Mouse (Mus musculus) kidney, postnatal 25 days (tissue): ENCODE results near the gene Smok3a.
"Not testable (repeated sequence)": the region's sequence is repeated elsewhere in the genome, so short reads cannot be mapped to it uniquely, and the experiment has no call there.

ENCODE experiments used
- DNase-seq, 2 experiments: peaks; one replicate each; pipeline ENCODE4 v3.0.0; 2021; ENCODE audit warnings: mixed read lengths in 2 of 2

The Smok3a gene

DNA sequence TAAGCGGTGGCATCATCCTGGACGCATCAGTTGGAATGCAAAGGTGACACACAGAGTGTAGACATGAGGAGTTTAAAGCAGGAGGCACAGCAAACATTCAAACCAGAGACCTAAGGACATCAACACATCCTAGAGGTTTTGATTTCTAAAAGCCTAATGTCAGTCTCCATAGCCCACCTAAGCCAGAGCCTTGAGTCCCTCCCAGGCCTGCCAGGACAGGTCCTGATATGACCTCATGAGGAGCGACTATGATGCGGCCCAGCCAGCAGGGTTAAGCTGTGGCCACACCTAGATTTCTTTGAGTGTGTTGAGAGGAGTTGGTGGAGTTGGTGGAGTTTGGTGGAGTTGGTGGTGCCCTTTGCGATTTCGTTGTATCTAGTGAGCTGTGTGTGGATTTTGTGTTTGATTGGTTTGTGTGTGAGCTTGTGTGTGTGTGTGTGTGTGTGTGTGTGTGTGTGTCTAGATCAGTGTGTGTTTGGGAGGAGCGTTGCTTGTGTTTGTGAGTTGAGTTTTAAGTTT, at the start of gene Smok3a, which contains the start of gene Smok3b:
Smok3a (plus strand) TSS at position 301 of the 519 bp plus-strand sequence.
Smok3b (plus strand) TSS at position 469 of the 519 bp plus-strand sequence.
- DNase-seq: not testable (repeated sequence)

DNA sequence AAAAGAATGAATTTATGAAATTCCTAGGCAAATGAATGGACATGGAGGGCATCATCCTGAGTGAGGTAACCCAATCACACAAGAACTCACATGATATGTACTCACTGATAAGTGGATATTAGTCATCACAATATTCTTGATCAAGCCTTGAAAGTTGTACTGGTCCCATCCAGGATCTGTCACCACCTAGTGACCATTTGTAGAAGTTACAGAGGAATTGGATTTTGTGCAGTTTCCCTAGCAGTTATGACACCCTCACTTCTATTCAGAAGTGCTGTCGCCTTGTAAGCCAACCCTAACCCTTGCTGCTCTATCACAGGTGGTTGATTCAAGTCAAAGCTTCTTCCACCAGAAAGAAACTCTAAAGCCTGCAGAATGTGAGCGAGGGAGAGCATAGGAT, 47.9 kb upstream of the Smok3a start:
- no peak for DNase-seq

DNA sequence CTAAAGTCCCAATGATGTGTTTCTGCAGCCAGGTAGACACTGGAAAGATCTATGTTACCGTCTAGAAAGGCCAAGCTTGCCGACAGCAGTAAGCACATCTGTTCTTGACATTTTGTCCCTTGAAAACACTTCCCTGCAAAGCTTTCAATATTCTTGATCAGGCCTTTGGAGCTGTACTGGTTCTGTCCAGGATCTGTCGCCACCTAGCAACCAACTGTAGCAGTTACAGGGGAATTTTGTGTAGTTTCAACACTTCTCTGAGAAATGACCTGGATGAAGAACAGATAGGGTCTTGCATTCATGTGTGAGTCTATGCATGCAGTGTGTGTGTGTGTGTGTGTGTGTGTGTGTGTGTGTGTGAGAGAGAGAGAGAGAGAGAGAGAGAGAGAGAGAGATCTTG, 47.3 kb upstream of the Smok3a start:
- DNase-seq: peak in 1 of 2 experiments; percentile 9

DNA sequence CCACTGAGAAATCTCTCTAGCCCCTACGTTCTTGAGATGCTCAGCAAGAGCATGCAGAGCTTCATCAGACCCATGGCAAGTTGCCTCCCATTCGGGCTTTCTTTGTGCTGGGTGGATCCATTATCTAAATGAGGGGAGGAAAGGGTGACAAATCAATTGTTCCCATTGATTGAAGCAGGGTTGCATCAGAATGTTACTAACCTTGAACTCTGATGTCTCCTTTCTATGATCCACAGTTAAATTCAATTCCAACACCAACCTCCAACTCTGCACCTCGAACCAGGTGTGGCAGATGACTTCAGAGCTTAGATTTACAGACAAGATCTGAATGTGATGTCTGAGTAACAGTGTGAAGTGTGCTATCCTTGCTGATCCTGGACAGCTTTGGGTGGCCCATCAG, 46.3 kb upstream of the Smok3a start:
- no peak for DNase-seq

DNA sequence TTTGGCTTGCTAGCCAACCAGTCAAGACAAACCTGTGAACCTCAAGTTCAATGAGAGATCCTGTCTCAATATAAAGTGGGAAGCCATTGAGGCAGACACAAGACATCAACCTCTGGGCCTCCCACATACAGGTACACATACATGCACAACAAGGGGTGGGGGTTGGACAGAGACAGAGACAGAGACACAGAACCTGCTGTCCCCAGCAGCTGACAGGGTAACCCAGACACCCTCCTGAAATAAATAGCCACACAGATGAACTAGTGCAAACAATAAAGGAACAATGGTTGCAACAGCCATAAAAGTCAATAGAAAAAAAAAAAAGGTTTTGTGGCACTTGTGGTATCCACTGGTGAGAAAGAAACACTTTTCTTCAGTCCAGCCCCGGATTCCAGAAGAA, 45.6 kb upstream of the Smok3a start:
- no peak for DNase-seq

DNA sequence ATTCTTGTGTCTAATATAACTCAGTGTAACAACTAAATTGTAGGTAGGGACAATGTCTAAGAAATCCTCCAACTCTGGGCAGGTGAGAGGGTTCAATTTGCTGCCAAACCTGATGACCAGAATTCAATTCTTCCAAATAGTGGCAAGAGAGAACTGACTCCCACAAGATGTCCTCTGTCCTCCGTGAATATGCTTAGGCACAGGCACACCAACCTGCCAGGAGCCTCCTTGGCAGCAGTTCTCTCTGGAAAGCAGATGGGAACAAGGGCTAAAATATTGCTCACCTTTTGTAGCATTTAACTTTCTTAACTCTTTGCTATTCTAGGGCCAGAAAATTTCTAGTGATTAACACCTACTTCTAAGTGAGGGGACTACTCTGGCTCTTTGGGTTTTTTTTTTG, 43.8 kb upstream of the Smok3a start:
- no peak for DNase-seq

DNA sequence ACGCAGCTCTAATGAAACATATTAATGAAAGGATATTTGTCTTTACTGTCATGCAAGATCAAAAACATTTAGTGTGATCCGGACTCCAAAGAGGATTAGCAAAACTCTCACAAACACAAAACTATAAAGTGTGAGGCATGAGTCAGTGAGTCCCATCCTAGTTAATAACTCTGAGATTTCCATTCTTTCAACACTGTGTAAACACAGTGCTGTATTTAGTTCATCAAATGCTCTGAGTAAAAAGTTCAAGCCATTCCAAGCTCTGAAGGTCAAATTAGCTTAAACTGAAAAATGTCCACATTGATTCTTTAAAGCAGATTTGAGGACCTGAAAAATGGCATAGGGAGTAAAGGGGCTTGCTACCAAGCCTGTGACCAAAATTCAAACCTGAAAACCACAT, 42.0 kb upstream of the Smok3a start:
- no peak for DNase-seq

DNA sequence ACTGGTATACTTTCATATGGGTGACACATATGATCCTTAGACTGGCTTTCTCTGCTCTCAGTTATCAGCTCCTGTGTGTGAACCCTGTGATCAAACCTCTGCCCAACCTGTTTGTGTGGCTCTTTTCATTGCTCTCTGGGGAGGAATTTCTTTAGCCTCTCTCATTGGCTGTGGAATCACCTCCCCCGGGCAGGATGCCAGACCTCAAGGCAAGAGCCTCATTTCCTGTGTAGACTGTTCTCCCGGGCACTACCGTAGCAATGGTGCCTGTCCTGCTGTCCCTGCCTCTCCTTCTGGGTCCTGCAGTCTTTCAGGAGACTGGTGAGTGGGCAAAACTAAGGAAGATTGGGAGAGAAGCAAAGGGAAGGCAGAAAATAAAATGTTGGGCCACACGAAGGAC, 39.8 kb upstream of the Smok3a start, which contains the start of gene Azgp1:
Azgp1 (plus strand) TSS at position 221 of the 400 bp plus-strand sequence.
- DNase-seq: peak; percentile 33 to 59

DNA sequence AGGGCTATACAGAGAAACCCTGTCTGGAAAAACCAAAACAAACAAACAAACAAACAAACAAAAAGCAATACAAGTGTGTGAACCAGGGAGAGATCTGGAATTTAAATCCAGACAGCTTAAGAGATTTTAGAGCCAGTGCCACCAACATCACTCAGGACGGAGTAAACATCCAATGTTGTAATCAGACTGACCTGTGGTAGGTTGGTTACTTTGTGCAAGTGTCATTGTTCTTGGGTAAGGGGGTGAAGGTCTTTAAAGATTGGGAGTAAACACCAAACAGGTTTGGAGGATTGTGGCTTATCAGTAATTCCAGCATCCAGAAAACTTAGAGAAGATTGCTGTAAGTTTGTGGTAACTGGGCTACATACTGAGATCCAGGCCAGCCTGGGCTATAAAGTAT, 34.7 kb upstream of the Smok3a start:
- no peak for DNase-seq

DNA sequence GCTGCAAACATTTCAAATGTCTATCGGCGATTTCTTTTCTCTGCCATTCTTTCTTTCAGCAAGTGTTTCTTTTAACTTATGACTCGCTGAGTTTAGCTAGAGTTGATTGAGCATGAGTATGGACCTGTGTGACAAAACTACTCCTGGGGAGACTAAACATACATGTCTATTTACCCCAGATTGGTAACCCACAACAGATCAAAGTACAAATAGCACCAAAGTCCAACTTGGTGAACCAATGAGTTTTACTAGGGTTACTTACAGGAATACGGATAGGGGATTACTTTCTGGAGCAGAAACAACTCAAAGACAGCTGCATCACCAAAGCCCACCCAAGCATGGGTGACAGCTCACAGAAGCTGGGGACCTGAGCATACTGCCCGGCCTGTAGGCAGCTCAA, 11.6 kb upstream of the Smok3a start:
- no peak for DNase-seq

DNA sequence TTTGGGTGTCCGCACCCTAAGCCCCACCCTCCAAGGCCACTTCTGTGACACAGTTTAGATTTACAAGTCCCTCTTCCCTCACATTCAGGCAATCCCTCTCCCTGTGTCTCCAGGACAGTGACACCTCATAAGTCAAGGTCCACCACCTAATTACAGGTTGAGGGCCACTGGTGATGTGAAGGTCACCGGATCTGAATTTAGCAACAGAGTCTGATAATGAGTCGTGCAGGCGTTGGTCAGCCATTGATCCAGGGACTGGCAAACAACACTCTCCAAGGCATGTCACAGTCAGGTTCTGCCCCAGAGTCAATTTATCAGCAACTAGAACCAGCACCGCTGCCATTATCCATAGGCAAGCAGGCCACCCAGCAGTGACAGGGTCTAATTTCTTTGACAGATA, 8.7 kb upstream of the Smok3a start:
- no peak for DNase-seq

DNA sequence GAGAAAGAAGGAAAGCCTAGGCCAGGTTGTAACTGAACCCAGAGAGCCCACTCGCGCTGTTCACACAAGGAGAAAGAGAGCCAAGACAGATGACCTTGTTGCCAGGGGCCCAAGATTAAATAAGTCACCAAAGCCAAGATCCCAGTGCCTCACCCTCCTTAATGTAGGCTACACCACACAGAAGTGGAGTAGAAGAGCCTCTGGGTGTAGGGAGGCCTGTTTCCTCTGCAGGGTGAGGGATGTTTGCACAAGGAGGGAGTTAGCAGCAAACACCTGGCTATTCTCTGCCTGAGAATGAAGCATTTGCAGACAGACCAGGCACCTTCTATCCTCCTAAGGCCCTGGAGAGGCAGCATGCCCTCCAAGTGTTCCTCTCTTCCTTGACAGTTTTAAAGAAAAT, 4.5 kb upstream of the Smok3a start:
- no peak for DNase-seq

DNA sequence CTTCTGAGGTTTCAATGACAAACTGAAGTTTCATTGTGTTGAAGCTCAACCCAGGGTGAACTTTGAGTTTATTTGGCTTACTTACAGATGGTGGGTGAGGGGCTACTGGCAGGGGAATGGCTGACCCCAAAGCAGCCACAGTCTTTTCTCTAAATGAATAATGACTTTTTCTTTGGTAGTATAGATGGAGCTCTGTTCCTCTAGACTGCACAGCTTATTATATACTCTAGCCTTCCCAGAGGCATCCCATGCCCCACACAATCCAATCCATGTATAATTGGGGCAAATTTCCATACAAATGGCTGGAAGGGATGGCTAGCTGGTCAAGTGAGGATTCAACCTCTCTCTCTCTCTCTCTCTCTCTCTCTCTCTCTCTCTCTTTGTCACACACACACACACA, 4.1 kb upstream of the Smok3a start:
- DNase-seq: no peak

DNA sequence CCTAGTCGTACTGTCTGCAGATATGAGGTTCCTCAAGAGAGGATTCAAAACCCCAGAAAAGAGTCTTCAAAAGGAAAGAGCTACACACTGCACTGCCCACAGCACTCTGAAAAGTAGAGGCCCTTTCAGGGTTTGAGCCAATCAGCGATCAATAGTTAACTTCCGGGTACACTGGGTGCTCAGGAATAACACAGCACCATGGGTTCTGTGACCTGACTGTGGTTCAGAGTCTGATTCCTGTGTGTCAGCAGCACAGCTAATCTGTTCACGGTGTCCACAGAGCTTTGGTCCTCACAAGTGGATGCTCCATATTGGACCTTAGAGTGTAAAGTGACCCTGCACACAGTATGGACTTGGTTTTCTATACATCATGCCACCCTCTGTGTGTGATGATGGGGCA, 1.5 kb upstream of the Smok3a start:
- not testable (repeated sequence) for DNase-seq

DNA sequence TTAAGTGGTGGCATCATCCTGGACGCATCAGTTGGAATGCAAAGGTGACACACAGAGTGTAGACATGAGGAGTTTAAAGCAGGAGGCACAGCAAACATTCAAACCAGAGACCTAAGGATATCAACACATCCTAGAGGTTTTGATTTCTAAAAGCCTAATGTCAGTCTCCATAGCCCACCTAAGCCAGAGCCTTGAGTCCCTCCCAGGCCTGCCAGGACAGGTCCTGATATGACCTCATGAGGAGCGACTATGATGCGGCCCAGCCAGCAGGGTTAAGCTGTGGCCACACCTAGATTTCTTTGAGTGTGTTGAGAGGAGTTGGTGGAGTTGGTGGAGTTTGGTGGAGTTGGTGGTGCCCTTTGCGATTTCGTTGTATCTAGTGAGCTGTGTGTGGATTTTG, 31.8 kb downstream of the Smok3a start, which contains the start of gene Smok3c:
Smok3c (plus strand) TSS at position 301 of the 400 bp plus-strand sequence.
- not testable (repeated sequence) for DNase-seq

DNA sequence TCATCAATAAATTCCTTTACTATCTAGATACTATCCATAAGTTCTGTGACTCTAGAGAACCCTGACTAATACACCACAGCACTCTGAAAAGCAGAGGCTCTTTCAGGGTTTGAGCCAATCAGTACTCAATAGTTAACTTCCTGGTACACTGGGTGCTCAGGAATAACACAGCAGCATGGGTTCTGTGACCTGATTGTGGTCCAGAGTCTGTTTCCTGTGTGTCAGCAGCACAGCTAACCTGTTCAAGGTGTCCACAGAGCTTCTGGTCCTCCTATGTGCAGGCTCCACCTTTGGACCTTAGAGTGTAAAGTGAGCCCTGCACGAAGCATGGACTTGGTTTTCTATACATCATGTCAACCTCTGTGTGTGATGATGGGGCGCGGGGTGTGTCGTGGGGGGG, 52.7 kb downstream of the Smok3a start:
- peak in 1 of 2 experiments; percentile 10 for DNase-seq

DNA sequence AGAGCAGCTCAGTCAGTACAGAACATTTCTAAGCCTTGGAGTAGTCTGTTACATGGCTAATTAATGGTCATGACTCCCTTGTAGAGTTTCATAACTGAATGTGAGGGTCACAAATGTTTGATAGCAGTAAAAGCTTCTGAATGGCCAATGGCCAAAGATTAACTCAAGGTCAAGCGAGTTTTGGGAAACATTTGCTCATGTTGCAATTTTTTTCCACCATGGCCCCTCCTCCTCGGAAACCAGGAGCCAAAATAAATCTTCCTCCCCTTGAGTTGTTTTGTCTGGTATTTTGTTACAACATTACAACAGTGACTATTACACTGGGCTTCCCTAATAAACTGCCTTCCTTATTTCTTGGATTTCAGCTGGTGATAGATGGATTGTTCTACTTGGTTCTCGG, 54.6 kb downstream of the Smok3a start:
- DNase-seq: peak in 1 of 2 experiments; percentile 29

DNA sequence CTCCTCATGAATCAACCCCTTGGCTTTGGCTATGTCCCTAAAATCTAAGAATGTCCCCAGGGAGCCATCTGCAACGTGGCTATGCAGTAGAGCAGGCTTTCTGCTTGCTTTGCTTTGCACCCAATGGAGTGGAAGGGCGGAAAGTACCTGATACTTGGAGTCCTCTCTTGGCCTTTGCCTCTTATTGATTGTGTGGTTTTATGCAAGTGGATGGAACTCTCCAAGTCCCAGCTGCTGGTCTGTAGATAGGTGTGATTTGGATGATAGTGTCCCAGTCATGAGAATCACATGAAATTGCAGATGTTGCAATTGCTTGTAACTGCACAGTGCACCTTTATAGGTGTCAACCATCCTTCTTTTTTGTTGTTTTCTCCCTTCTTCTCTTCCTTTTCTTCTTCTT, 55.1 kb downstream of the Smok3a start:
- DNase-seq: peak in 1 of 2 experiments; percentile 9

DNA sequence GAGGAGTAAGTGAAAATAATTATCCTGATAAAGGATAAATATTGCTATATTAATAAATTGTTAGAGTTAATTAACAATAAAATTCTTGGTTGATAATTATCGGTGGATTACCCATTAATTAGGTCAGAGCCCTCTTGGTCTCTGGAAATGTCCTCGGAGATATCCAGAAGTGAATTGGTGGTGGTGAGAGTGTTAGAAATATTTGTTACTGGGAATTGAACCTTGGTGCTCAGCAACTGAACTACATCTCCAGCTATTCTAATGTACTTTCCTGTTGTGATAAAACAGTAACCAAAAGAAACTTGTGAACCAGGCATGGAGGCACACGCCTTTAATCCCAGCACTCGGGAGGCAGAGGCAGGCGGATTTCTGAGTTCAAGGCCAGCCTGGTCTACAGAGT, 59.4 kb downstream of the Smok3a start:
- peak in 1 of 2 experiments; percentile 11 for DNase-seq

DNA sequence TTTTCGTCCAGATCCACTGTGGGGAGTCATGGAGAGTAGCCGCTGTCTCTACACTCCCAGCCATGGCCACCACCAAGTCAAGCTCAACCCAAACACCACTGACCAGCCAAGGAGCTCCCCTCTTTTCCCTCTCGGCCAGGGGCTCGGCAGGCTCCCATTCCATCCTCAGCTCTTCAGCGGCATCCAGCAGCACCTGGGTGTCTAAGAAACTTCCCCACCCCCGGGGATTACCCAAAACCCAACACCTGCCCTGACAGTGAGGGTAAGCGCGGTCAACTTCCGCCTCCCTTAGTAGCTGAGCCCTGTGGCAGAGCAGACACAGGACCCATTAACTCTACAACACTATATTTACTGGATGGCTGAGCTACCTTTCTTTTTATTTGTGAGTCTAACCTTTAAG, 60.4 kb downstream of the Smok3a start:
- DNase-seq: no peak

DNA sequence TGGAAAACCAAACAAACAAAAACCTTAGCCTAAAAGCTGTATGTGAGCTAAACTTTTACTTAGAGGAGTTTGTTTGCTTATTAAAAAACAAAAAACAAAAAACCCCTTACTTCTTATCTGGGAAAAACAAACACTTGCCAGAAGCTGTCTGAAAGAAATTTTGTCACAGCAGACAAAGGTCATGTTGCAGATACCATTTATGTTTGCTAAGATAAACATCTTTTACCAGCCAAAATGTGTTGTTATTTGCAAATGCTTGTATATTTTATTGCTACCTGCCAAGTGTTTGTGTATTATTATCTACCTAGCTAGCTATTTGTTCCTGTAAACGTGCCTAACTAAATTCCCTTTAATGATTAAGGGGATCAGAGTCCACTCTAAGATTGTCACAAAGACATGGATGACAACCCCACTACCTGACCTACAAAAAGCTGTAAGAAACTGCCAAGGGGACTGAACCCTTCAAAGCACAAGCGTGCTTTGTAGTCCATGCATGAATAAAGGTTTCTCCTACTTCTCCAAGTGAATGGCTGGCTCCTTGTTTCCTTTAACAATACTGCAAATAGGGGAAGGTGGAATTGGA, 62.3 kb downstream of the Smok3a start:
- no peak for DNase-seq

DNA sequence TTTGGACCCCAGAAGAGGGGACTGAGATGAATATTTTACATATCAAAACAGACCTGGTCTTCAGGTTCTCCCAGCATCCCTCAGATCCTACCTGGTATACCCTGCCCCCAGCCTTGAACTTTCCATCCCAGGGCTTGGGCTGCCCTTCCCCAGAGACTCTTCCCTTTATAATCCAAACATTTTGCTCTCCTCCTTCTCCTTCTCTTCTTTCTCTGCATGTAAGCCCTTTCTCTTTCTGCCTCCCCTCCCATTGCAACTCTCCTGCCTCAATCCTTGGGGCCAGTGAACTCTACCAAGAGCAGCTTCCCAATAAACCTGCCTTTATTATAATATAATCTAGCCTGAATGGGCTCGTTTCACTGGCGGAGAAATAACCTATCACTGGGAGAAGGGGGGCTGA, 62.9 kb downstream of the Smok3a start:
- DNase-seq: no peak
